14 mouse cellular contexts compared by ENCODE assay signal in genomic region chr19:19885933-19886710, GRCm38 (mm10).
DNase-seq lines count a peak whose midpoint lies in the region; ATAC-seq lines count a peak whose summit lies in the region.
"Had no signal": no experiment of that assay in that cellular context is flagged by ENCODE, and none has a peak within 500 bp of the region (broad histone marks: within the 10 kb centered on the region; RNA-seq: fewer than 3 reads in every experiment).

No protein-coding gene starts in this region.

- H3K9ac ChIP-seq in hindbrain, embryonic 15.5 days, result no peak overlapping the region
- H3K9ac ChIP-seq in hindbrain, embryonic 11.5 days (ENCODE audit: low read depth, low read length), result no peak overlapping the region
- H3K9ac ChIP-seq: embryonic facial prominence, embryonic 12.5 days; heart, embryonic 13.5 days had no signal

- no peaks in the 10 kb centered on the region for H3K9me3 ChIP-seq in hindbrain, embryonic 15.5 days
- no peaks in the 10 kb centered on the region for H3K9me3 ChIP-seq in hindbrain, embryonic 11.5 days (ENCODE audit: control insufficient read depth, low read length)
- no peaks in the 10 kb centered on the region for H3K9me3 ChIP-seq in embryonic facial prominence, embryonic 10.5 days
- H3K9me3 ChIP-seq: embryonic facial prominence, embryonic 12.5 days; heart, embryonic 13.5 days had no signal

- no peaks in the 10 kb centered on the region for H3K27me3 ChIP-seq in hindbrain, embryonic 15.5 days
- H3K27me3 ChIP-seq in hindbrain, embryonic 11.5 days (ENCODE audit: control insufficient read depth, insufficient read depth, low read length), result no peaks in the 10 kb centered on the region
- H3K27me3 ChIP-seq in embryonic facial prominence, embryonic 10.5 days (replicated peaks; ENCODE audit: low read depth, poor library complexity, severe bottlenecking), result no peaks in the 10 kb centered on the region
- H3K27me3 ChIP-seq: embryonic facial prominence, embryonic 12.5 days; heart, embryonic 13.5 days had no signal

- no peaks in the 10 kb centered on the region for H3K36me3 ChIP-seq in hindbrain, embryonic 15.5 days
- H3K36me3 ChIP-seq in hindbrain, embryonic 11.5 days (ENCODE audit: control insufficient read depth, insufficient read depth, low read length), result no peaks in the 10 kb centered on the region
- H3K36me3 ChIP-seq in embryonic facial prominence, embryonic 10.5 days (replicated peaks), result no peaks in the 10 kb centered on the region
- H3K36me3 ChIP-seq: embryonic facial prominence, embryonic 12.5 days; heart, embryonic 13.5 days had no signal

- H3K4me3 ChIP-seq in hindbrain, embryonic 15.5 days, result no peak overlapping the region
- no peak overlapping the region for H3K4me3 ChIP-seq in hindbrain, embryonic 11.5 days (ENCODE audit: low read depth, low read length)
- no peak overlapping the region for H3K4me3 ChIP-seq in embryonic facial prominence, embryonic 10.5 days
- H3K4me3 ChIP-seq: embryonic facial prominence, embryonic 12.5 days; heart, embryonic 13.5 days had no signal

- peak; percentile 69; the same call in 1 of the 2 replicates for ATAC-seq in hindbrain, embryonic 15.5 days (ENCODE audit: low FRiP score, low read depth)
- no peak for ATAC-seq in hindbrain, embryonic 11.5 days (ENCODE audit: low FRiP score)
- ATAC-seq in megakaryocyte-erythroid progenitor cell, adult 5-6 weeks (replicated peaks; ENCODE audit: low FRiP score, low TSS enrichment, poor library complexity, severe bottlenecking), result no peak

- DNase-seq in cerebellum, adult 9-10 months, result peak; percentile 3
- no peak for DNase-seq in cerebellum, postnatal 4 days (ENCODE audit: low spot score in 2 of 2)
- no peak for DNase-seq in hindbrain, embryonic 11.5 days (ENCODE audit: low spot score)
- DNase-seq in brain, adult 2 months (ENCODE audit: low read depth, low spot score), result peak; percentile 58
- DNase-seq in layer of hippocampus, adult 8-10 months (ENCODE audit: low spot score in 2 of 2), result peak; percentile 18 to 29
- DNase-seq in embryonic facial prominence, embryonic 10.5 days (ENCODE audit: low spot score), result no peak
- DNase-seq: gastrocnemius, postnatal 25 days; kidney, adult 2 months; lung, postnatal 36 days; thymus, postnatal 36 days had no signal

- H3K4me2 ChIP-seq in hindbrain, embryonic 15.5 days, result no peak overlapping the region
- no peak overlapping the region for H3K4me2 ChIP-seq in hindbrain, embryonic 11.5 days (replicated peaks; ENCODE audit: low read depth, low read length)
- H3K4me2 ChIP-seq: embryonic facial prominence, embryonic 12.5 days; heart, embryonic 13.5 days had no signal

- no peaks in the 10 kb centered on the region for H3K4me1 ChIP-seq in hindbrain, embryonic 15.5 days (replicated peaks)
- no peaks in the 10 kb centered on the region for H3K4me1 ChIP-seq in hindbrain, embryonic 11.5 days (replicated peaks; ENCODE audit: control insufficient read depth, insufficient read depth, low read length)
- H3K4me1 ChIP-seq in embryonic facial prominence, embryonic 10.5 days, result no peaks in the 10 kb centered on the region
- H3K4me1 ChIP-seq: embryonic facial prominence, embryonic 12.5 days; heart, embryonic 13.5 days had no signal

- no peak overlapping the region for H3K27ac ChIP-seq in hindbrain, embryonic 15.5 days (replicated peaks)
- H3K27ac ChIP-seq in hindbrain, embryonic 11.5 days (ENCODE audit: low read depth, low read length), result no peak overlapping the region
- H3K27ac ChIP-seq in embryonic facial prominence, embryonic 10.5 days (replicated peaks), result no peak overlapping the region
- H3K27ac ChIP-seq: embryonic facial prominence, embryonic 12.5 days; heart, embryonic 13.5 days had no signal

- WGBS in hindbrain, embryonic 15.5 days, result 78% methylated on average over 8 of the region's 8 CpGs
- WGBS in hindbrain, embryonic 11.5 days, result 85% methylated on average over 8 of the region's 8 CpGs
- WGBS in embryonic facial prominence, embryonic 10.5 days, result 86% methylated on average over 8 of the region's 8 CpGs

Comparison
In these comparisons a context has a peak if more than half of its experiments do, and no peak if none do; other contexts are left out.
1. DNase-seq: peak in cerebellum, adult 9-10 months (single experiment), brain, adult 2 months (single experiment) and layer of hippocampus, adult 8-10 months (2 of 2); none in cerebellum, postnatal 4 days (0 of 2), hindbrain, embryonic 11.5 days (single experiment) and embryonic facial prominence, embryonic 10.5 days (single experiment).